Mouse (Mus musculus): ENCODE data around the gene Ppm1a. TPM values are rescaled to one million over a fixed set of nuclear protein-coding genes. Genes with fewer than 3 reads are reported as not detected.

The Ppm1a gene
- polyA plus RNA-seq, 1 experiment from 2014 or later, result 54.4 TPM

DNA sequence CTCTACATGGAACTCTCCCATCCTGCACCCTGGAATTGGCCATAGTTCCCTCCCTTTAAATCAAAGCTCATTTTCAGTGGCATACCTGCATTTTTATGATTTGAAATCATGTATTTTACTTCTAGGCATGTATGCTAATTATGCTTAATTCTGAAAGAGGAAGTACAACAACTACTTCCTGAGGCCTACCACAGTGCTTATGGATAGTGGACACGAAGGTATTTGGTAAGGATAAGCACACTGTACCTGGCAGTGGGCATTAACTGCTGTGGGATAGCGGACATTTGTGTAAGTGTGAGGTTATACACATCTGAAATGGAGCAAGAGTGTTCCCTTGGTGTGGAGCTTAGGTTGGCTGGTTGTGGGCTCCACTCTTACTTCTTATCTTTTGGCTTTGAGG is 11.0 kb downstream of the Ppm1a start:
- H3K36me3 ChIP-seq (ENCODE audit: insufficient read depth, low read length), result no peaks in the 10 kb centered on the region
- DNase-seq (ENCODE audit: low spot score), result no peak
- no peaks in the 10 kb centered on the region for H3K27me3 ChIP-seq (replicated peaks; ENCODE audit: insufficient read depth, low read length)
- no peak overlapping the region for H3K4me2 ChIP-seq (replicated peaks; ENCODE audit: low read depth, low read length)
- 78% methylated on average over 2 of the region's 2 CpGs for WGBS
- H3K4me3 ChIP-seq (ENCODE audit: low read depth, low read length), result no peak overlapping the region
- no peak overlapping the region for H3K9ac ChIP-seq (replicated peaks; ENCODE audit: low read depth)
- TF ChIP-seq CTCF (IDR thresholded peaks at IDR 0.05) (no peak), EP300 (IDR thresholded peaks at IDR 0.05) (no peak)
- no peak for ATAC-seq
- peaks cover 3% of the 10 kb centered on the region; the same call in 1 of the 2 replicates for H3K4me1 ChIP-seq (ENCODE audit: insufficient read depth, low read depth, low read length)
- no peaks in the 10 kb centered on the region for H3K9me3 ChIP-seq (ENCODE audit: low read length)
- no peak overlapping the region for H3K27ac ChIP-seq (ENCODE audit: low read length)

DNA sequence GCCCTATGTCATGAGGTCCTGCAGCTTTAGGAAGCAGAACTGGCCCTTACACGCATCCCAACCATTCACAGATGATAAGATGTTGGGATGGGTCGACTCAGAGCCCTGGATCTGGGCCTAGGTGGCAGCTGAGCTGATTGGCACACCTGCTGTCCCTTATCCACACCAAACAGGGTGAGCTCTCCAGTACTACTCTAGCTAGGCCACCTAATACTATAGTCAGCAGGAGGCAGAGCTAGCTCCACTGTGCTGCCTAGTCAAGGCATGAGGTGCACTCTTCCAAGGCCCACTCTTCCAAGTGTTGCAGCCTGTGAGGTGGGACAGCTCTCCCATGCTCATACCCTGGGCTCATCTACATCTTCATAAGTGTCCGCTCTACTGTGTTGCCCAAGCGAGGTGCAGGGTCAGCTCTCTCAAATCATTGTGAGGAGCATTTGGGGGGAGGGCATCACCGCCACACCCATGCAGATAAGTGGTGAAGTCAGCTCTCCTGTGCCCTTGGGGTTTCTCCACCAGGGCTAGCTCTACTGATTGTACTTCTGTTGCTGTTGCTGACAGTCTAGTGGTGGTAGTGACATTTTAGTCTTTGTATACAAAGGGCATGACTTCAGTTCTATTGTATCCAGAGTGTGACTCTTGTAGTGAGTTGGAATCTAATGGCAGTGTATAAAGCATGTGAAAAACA is 12.4 kb downstream of the Ppm1a start:
- ATAC-seq, result no peak
- no peaks in the 10 kb centered on the region for H3K9me3 ChIP-seq (ENCODE audit: low read length)
- H3K4me3 ChIP-seq (ENCODE audit: low read depth, low read length), result no peak overlapping the region
- no peaks in the 10 kb centered on the region for H3K4me1 ChIP-seq (ENCODE audit: insufficient read depth, low read depth, low read length)
- no peak overlapping the region for H3K27ac ChIP-seq (ENCODE audit: low read length)
- TF ChIP-seq EP300 (IDR thresholded peaks at IDR 0.05) (no peak), CTCF (IDR thresholded peaks at IDR 0.05) (no peak)
- WGBS, result 87% methylated on average over 5 of the region's 5 CpGs
- H3K27me3 ChIP-seq (replicated peaks; ENCODE audit: insufficient read depth, low read length), result no peaks in the 10 kb centered on the region
- no peak overlapping the region for H3K9ac ChIP-seq (replicated peaks; ENCODE audit: low read depth)
- no peak overlapping the region for H3K4me2 ChIP-seq (replicated peaks; ENCODE audit: low read depth, low read length)
- no peak for DNase-seq (ENCODE audit: low spot score)
- no peaks in the 10 kb centered on the region for H3K36me3 ChIP-seq (ENCODE audit: insufficient read depth, low read length)

DNA sequence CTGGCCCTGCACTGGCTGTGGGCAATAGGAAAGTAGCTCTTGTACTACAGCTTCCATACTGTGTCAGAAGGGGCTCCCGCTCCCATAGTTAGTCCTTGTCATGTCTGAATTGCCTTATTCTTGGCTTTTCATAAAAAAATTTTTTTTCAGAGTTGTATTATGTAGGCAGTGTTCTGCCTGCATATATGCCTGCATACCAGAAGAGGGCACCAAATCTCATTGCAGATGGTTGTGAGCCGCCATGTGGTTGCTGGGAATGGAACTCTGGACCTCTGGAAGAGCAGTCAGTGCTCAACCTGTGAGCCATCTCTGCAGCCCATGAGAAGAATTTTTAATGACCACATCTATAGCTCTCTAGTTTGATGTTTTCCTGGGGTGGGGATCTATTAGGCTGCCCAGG is 13.9 kb downstream of the Ppm1a start:
- DNase-seq (ENCODE audit: low spot score) (no peak), ATAC-seq (no peak)
- WGBS, result 96% methylated on average over 2 of the region's 2 CpGs
- Histone ChIP-seq H3K36me3 (ENCODE audit: insufficient read depth, low read length) (no peaks in the 10 kb centered on the region), H3K4me1 (ENCODE audit: insufficient read depth, low read depth, low read length) (no peaks in the 10 kb centered on the region), H3K27me3 (replicated peaks; ENCODE audit: insufficient read depth, low read length) (no peaks in the 10 kb centered on the region), H3K4me3 (ENCODE audit: low read depth, low read length) (no peak overlapping the region), H3K4me2 (replicated peaks; ENCODE audit: low read depth, low read length) (no peak overlapping the region), H3K27ac (ENCODE audit: low read length) (no peak overlapping the region), H3K9ac (replicated peaks; ENCODE audit: low read depth) (no peak overlapping the region), H3K9me3 (ENCODE audit: low read length) (no peaks in the 10 kb centered on the region)
- TF ChIP-seq CTCF (IDR thresholded peaks at IDR 0.05) (peak; percentile 29), EP300 (IDR thresholded peaks at IDR 0.05) (no peak)

DNA sequence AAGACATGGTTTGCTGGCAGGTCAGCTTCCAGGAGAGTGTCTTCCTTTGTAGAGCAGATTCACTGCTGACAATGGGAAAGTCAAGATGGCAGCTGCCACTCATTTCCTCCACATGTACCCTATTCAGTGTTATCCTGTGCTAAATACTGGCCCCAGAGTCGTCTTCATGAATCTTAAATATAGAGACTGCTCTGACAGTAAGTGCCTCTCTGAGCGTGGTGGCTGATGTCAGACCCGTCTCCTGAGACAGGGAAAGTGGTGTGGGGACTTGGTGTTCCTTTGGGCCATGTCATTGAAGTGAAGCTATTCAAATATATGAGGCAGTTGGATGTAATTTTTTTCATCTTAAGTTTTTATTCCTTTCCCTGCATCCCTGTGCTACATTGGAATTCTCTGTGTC is 14.5 kb downstream of the Ppm1a start:
- TF ChIP-seq EP300 (IDR thresholded peaks at IDR 0.05), result no peak
- TF ChIP-seq CTCF (IDR thresholded peaks at IDR 0.05), result no peak
- ATAC-seq, result no peak
- H3K4me2 ChIP-seq (replicated peaks; ENCODE audit: low read depth, low read length), result no peak overlapping the region
- no peak overlapping the region for H3K4me3 ChIP-seq (ENCODE audit: low read depth, low read length)
- DNase-seq (ENCODE audit: low spot score), result no peak
- H3K27me3 ChIP-seq (replicated peaks; ENCODE audit: insufficient read depth, low read length), result no peaks in the 10 kb centered on the region
- 94% methylated on average over 3 of the region's 3 CpGs for WGBS
- H3K9ac ChIP-seq (replicated peaks; ENCODE audit: low read depth), result no peak overlapping the region
- no peaks in the 10 kb centered on the region for H3K4me1 ChIP-seq (ENCODE audit: insufficient read depth, low read depth, low read length)
- H3K36me3 ChIP-seq (ENCODE audit: insufficient read depth, low read length), result no peaks in the 10 kb centered on the region
- H3K27ac ChIP-seq (ENCODE audit: low read length), result no peak overlapping the region
- H3K9me3 ChIP-seq (ENCODE audit: low read length), result no peaks in the 10 kb centered on the region

DNA sequence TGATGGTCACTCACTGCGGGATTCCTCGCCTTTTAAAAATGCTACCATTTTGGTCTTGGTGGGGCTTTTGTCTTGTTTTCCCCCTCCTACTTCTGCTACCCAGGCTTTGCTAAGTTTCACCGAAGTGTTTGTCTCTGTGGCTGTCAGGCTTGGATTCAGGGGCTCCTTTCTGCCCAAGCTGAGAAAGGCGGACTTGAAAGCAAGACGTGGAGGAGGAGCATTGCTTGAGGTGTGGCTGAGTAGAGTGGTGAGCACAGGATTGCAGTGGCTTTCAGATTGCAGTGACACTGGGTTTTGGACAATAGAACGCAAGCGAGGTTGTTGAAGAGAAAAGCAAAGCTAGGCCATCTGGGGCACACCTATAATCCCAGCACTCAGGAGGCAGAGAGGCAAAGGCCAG is 16.7 kb downstream of the Ppm1a start:
- DNase-seq (ENCODE audit: low spot score) (no peak), ATAC-seq (no peak)
- no peaks in the 10 kb centered on the region for H3K9me3 ChIP-seq (ENCODE audit: low read length)
- no peak for TF ChIP-seq CTCF (IDR thresholded peaks at IDR 0.05)
- no peak overlapping the region for H3K27ac ChIP-seq (ENCODE audit: low read length)
- H3K4me1 ChIP-seq (ENCODE audit: insufficient read depth, low read depth, low read length), result no peaks in the 10 kb centered on the region
- no peak overlapping the region for H3K9ac ChIP-seq (replicated peaks; ENCODE audit: low read depth)
- no peaks in the 10 kb centered on the region for H3K27me3 ChIP-seq (replicated peaks; ENCODE audit: insufficient read depth, low read length)
- no peak overlapping the region for H3K4me3 ChIP-seq (ENCODE audit: low read depth, low read length)
- H3K36me3 ChIP-seq (ENCODE audit: insufficient read depth, low read length), result no peaks in the 10 kb centered on the region
- 68% methylated on average over 7 of the region's 7 CpGs for WGBS
- H3K4me2 ChIP-seq (replicated peaks; ENCODE audit: low read depth, low read length), result no peak overlapping the region

DNA sequence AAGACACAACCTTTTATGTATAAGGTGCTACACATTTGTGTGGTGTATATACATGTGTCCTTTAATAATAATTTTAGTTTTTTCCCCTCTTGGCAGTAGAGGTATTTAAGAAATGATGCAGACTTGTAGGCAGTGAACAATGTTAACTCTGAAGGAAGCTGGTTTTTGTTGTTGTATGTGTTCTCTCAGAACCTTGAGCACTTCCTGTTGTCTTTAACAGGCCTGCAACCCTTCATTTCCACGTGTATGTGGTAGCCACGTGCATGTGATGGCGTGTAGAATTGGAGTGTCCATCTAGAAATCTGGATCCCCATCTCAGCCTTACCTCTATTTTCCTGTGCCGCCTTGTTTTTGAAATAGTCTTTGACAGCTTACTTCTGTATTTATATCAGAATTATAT is 20.0 kb downstream of the Ppm1a start:
- Histone ChIP-seq H3K27me3 (replicated peaks; ENCODE audit: insufficient read depth, low read length) (no peaks in the 10 kb centered on the region), H3K9ac (replicated peaks; ENCODE audit: low read depth) (no peak overlapping the region), H3K4me2 (replicated peaks; ENCODE audit: low read depth, low read length) (no peak overlapping the region), H3K36me3 (ENCODE audit: insufficient read depth, low read length) (no peaks in the 10 kb centered on the region), H3K27ac (ENCODE audit: low read length) (no peak overlapping the region), H3K4me1 (ENCODE audit: insufficient read depth, low read depth, low read length) (no peaks in the 10 kb centered on the region), H3K9me3 (ENCODE audit: low read length) (no peaks in the 10 kb centered on the region), H3K4me3 (ENCODE audit: low read depth, low read length) (no peak overlapping the region)
- ATAC-seq (no peak), DNase-seq (ENCODE audit: low spot score) (no peak)
- TF ChIP-seq EP300 (IDR thresholded peaks at IDR 0.05) (no peak), CTCF (IDR thresholded peaks at IDR 0.05) (no peak)
- 73% methylated on average over 4 of the region's 4 CpGs for WGBS

DNA sequence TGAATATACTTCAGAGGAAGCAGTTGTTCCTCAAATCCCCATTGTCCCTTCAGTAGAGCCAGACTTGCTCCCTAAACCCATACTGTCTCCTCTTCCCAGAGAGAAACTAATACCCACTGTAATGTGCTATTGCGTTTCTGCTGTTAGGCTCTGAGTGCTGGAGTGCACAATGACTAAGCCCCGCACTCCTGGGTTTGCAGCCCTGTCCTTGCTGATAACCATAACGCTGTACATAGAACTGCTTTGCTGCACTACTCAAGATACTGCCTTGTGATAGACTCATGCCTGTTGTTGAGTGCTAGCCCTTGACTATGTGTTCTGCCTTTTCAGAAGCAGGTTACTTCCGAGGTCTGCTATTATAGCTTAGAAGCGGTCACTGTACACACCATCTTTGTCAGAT is 22.9 kb downstream of the Ppm1a start:
- 79% methylated on average over 5 of the region's 5 CpGs for WGBS
- 0 out of 2 replicates have a peak, but pooled peaks cover 10% of the 10 kb centered on the region for H3K36me3 ChIP-seq (ENCODE audit: insufficient read depth, low read length)
- no peak overlapping the region for H3K4me2 ChIP-seq (replicated peaks; ENCODE audit: low read depth, low read length)
- no peaks in the 10 kb centered on the region for H3K9me3 ChIP-seq (ENCODE audit: low read length)
- no peaks in the 10 kb centered on the region for H3K27me3 ChIP-seq (replicated peaks; ENCODE audit: insufficient read depth, low read length)
- H3K4me1 ChIP-seq (ENCODE audit: insufficient read depth, low read depth, low read length), result no peaks in the 10 kb centered on the region
- DNase-seq (ENCODE audit: low spot score) (no peak), ATAC-seq (no peak)
- H3K27ac ChIP-seq (ENCODE audit: low read length), result no peak overlapping the region
- H3K4me3 ChIP-seq (ENCODE audit: low read depth, low read length), result no peak overlapping the region
- TF ChIP-seq CTCF (IDR thresholded peaks at IDR 0.05) (no peak), EP300 (IDR thresholded peaks at IDR 0.05) (no peak)
- no peak overlapping the region for H3K9ac ChIP-seq (replicated peaks; ENCODE audit: low read depth)
